In the genomic region with DNA sequence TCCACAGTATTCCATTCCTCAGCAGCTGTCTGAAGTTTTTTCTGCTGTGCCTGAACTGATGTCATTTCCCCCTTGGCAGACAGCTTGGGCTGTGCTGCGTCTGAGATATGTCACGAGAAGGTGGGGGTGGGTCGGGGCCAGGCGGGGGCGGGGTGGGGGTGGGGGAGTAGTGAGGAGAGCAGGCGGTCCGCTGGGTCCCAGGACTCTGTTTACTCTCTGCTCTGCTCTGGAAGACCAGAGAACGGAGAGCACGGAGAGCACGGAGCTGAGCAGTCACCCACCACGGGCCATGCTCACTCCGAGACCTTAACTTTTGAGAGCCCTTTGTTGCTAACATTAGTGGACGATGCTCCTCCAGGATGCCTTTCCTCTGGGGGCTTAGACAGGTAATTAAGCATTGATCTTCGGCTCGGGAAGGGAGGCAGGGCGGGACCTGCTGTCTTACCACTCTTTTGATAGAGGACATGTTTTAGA, we compare ENCODE assay signal across 9 mouse cellular contexts. TPM values are rescaled to one million over a fixed set of nuclear protein-coding genes. Genes with fewer than 3 reads are reported as not detected.
DNase-seq lines count a peak whose midpoint lies in the region; ATAC-seq and TF ChIP-seq lines count a peak whose summit lies in the region.
"Had no signal": no experiment of that assay in that cellular context is flagged by ENCODE, and none has a peak within 500 bp of the region (broad histone marks: within the 10 kb centered on the region; RNA-seq: fewer than 3 reads in every experiment).

No protein-coding gene starts in this region.

- peak overlapping the region; percentile 36 for H3K4me2 ChIP-seq in forebrain, embryonic 11.5 days (ENCODE audit: low read depth, low read length, severe bottlenecking)
- H3K4me2 ChIP-seq in hindbrain, embryonic 12.5 days (replicated peaks), result peak overlapping the region; percentile 51
- peak overlapping the region; percentile 63 for H3K4me2 ChIP-seq in liver, postnatal 0 days (ENCODE audit: low read depth, low read length)

- H3K36me3 ChIP-seq in forebrain, embryonic 11.5 days (ENCODE audit: control insufficient read depth, insufficient read depth, low read length), result no peaks in the 10 kb centered on the region
- H3K36me3 ChIP-seq in hindbrain, embryonic 12.5 days, result peaks cover 6% of the 10 kb centered on the region; the same call in 1 of the 2 replicates
- peaks cover 29% of the 10 kb centered on the region for H3K36me3 ChIP-seq in liver, postnatal 0 days (replicated peaks; ENCODE audit: insufficient read depth, low read length)

- H3K4me1 ChIP-seq in brown adipose tissue, adult 24 weeks (ENCODE audit: control insufficient read depth, insufficient read depth, insufficient read length, low read length), result peaks cover 68% of the 10 kb centered on the region
- H3K4me1 ChIP-seq in forebrain, embryonic 11.5 days (replicated peaks; ENCODE audit: control insufficient read depth, insufficient read depth, low read length), result peaks cover 26% of the 10 kb centered on the region
- H3K4me1 ChIP-seq in hindbrain, embryonic 12.5 days, result peaks cover 73% of the 10 kb centered on the region
- H3K4me1 ChIP-seq in liver, postnatal 0 days (ENCODE audit: insufficient read depth), result peaks cover 63% of the 10 kb centered on the region

- no peak for TF ChIP-seq EP300 in liver, postnatal 0 days (IDR thresholded peaks at IDR 0.05; ENCODE audit: low read depth)

- no peaks in the 10 kb centered on the region for H3K27me3 ChIP-seq in forebrain, embryonic 11.5 days (ENCODE audit: control insufficient read depth, insufficient read depth, low read length)
- H3K27me3 ChIP-seq in hindbrain, embryonic 12.5 days, result no peaks in the 10 kb centered on the region
- H3K27me3 ChIP-seq in liver, postnatal 0 days (ENCODE audit: insufficient read depth, low read length), result no peaks in the 10 kb centered on the region
- H3K27me3 ChIP-seq: megakaryocyte, embryonic 14.5 days had no signal

- 5% methylated on average over 16 of the region's 16 CpGs for WGBS in forebrain, embryonic 11.5 days
- 3% methylated on average over 16 of the region's 16 CpGs for WGBS in hindbrain, embryonic 12.5 days
- whole genome bisulfite sequencing in liver, postnatal 0 days (ENCODE audit: insufficient replicate concordance), result 36% methylated on average over 15 of the region's 16 CpGs

- peak overlapping the region; percentile 47 for H3K9ac ChIP-seq in forebrain, embryonic 11.5 days (ENCODE audit: low read length)
- H3K9ac ChIP-seq in hindbrain, embryonic 12.5 days, result peak overlapping the region; percentile 43
- peak overlapping the region; percentile 58 for H3K9ac ChIP-seq in liver, postnatal 0 days (replicated peaks)

- ATAC-seq in forebrain, embryonic 11.5 days (replicated peaks; ENCODE audit: low FRiP score), result 0 out of 2 replicates have a peak, but pooled peaks have one; percentile 21
- peak; percentile 32 for ATAC-seq in hindbrain, embryonic 12.5 days (ENCODE audit: low FRiP score)
- ATAC-seq in liver, postnatal 0 days, result peak; percentile 14; the same call in 1 of the 2 replicates

- no peak for DNase-seq in forebrain, embryonic 11.5 days (ENCODE audit: low spot score)
- DNase-seq in liver, postnatal 0 days, result peak; percentile 51
- DNase-seq in retina, embryonic 14.5 days (ENCODE audit: low spot score), result peak; percentile 45
- no peak for DNase-seq in spleen, postnatal 14 days (ENCODE audit: low spot score in 2 of 2)
- no peak for DNase-seq in adrenal gland, adult 2 months
- no peak for DNase-seq in urinary bladder, postnatal 25 days (ENCODE audit: low spot score)

- TF ChIP-seq CTCF in liver, postnatal 0 days (IDR thresholded peaks at IDR 0.05; ENCODE audit: low read depth), result no peak

- H3K9me3 ChIP-seq in forebrain, embryonic 11.5 days (ENCODE audit: control insufficient read depth, low read length), result no peaks in the 10 kb centered on the region
- no peaks in the 10 kb centered on the region for H3K9me3 ChIP-seq in hindbrain, embryonic 12.5 days (replicated peaks)
- no peaks in the 10 kb centered on the region for H3K9me3 ChIP-seq in liver, postnatal 0 days (ENCODE audit: low read length)

- H3K27ac ChIP-seq in brown adipose tissue, adult 24 weeks (replicated peaks; ENCODE audit: low read depth, low read length), result peak overlapping the region; percentile 52
- no peak overlapping the region for H3K27ac ChIP-seq in forebrain, embryonic 11.5 days (ENCODE audit: low read depth, low read length)
- peak overlapping the region; percentile 58 for H3K27ac ChIP-seq in hindbrain, embryonic 12.5 days
- H3K27ac ChIP-seq in liver, postnatal 0 days (ENCODE audit: low read depth), result peak overlapping the region; percentile 76

- H3K4me3 ChIP-seq in brown adipose tissue, adult 24 weeks (ENCODE audit: insufficient read depth, low read depth, low read length), result peak overlapping the region; percentile 44
- 0 out of 2 replicates have a peak overlapping the region, but pooled peaks have one; percentile 10 for H3K4me3 ChIP-seq in forebrain, embryonic 11.5 days (ENCODE audit: low read depth, low read length)
- H3K4me3 ChIP-seq in hindbrain, embryonic 12.5 days, result peak overlapping the region; percentile 18
- H3K4me3 ChIP-seq in liver, postnatal 0 days (ENCODE audit: low read depth, low read length), result peak overlapping the region; percentile 36
- H3K4me3 ChIP-seq: megakaryocyte, embryonic 14.5 days had no signal

RNA-seq across cellular contexts. Expression of a gene that starts 24.3 kb away (rescaled TPM):
- polyA plus RNA-seq in brown adipose tissue, adult 24 weeks (2012; ENCODE audit: insufficient read depth, insufficient read length, missing spikeins), result 18.9 and 24.4 TPM in 2 replicates
- 41.3 and 41.4 TPM in 2 replicates for polyA plus RNA-seq in forebrain, embryonic 11.5 days (2014; fragmentation: Nextera tagmentation; extraction: Ambion mirVana)
- 54.6 and 56.4 TPM in 2 replicates for polyA plus RNA-seq in hindbrain, embryonic 12.5 days (2016; fragmentation: Nextera tagmentation; extraction: Ambion mirVana)
- polyA plus RNA-seq in liver, postnatal 0 days (2015; fragmentation: Nextera tagmentation; extraction: Ambion mirVana), result 40.4 and 48.8 TPM in 2 replicates
- 100 to 1,000 TPM; 136 to 156 TPM for total RNA-seq in adrenal gland, adult 2 months (2021)
- 128 and 159 TPM in 2 replicates for polyA plus RNA-seq in adrenal gland, adult 2 months (2012; rRNA removed)

RNA-seq across cellular contexts. Expression of a gene that starts 49.7 kb away (rescaled TPM):
- polyA plus RNA-seq in brown adipose tissue, adult 24 weeks (2012; ENCODE audit: insufficient read depth, insufficient read length, missing spikeins), result not detected in 2 replicates
- polyA plus RNA-seq in forebrain, embryonic 11.5 days (2014; fragmentation: Nextera tagmentation; extraction: Ambion mirVana), result not detected in 2 replicates
- not detected in 2 replicates for polyA plus RNA-seq in hindbrain, embryonic 12.5 days (2016; fragmentation: Nextera tagmentation; extraction: Ambion mirVana)
- polyA plus RNA-seq in liver, postnatal 0 days (2015; fragmentation: Nextera tagmentation; extraction: Ambion mirVana), result 3.3 and 5.8 TPM in 2 replicates
- total RNA-seq in adrenal gland, adult 2 months (2021), result 1 to 10 TPM; 1.7 to 3.0 TPM
- polyA plus RNA-seq in adrenal gland, adult 2 months (2012; rRNA removed), result 0.18 and 0.19 TPM in 2 replicates

RNA-seq across cellular contexts. Expression of a gene that starts 50.1 kb away (rescaled TPM):
- 3.8 and 6.4 TPM in 2 replicates for polyA plus RNA-seq in brown adipose tissue, adult 24 weeks (2012; ENCODE audit: insufficient read depth, insufficient read length, missing spikeins)
- polyA plus RNA-seq in forebrain, embryonic 11.5 days (2014; fragmentation: Nextera tagmentation; extraction: Ambion mirVana), result 10.9 and 14.6 TPM in 2 replicates
- polyA plus RNA-seq in hindbrain, embryonic 12.5 days (2016; fragmentation: Nextera tagmentation; extraction: Ambion mirVana), result 14.6 and 15.0 TPM in 2 replicates
- polyA plus RNA-seq in liver, postnatal 0 days (2015; fragmentation: Nextera tagmentation; extraction: Ambion mirVana), result 63.0 and 63.4 TPM in 2 replicates
- 10 to 100 TPM in 1 of 2 experiments, 1 to 10 TPM in 1; 7.7 to 12.7 TPM for total RNA-seq in adrenal gland, adult 2 months (2021)
- 3.7 and 4.6 TPM in 2 replicates for polyA plus RNA-seq in adrenal gland, adult 2 months (2012; rRNA removed)

RNA-seq across cellular contexts. Expression of a gene that starts 50.2 kb away (rescaled TPM):
- 44.9 and 58.1 TPM in 2 replicates for polyA plus RNA-seq in brown adipose tissue, adult 24 weeks (2012; ENCODE audit: insufficient read depth, insufficient read length, missing spikeins)
- 152 and 154 TPM in 2 replicates for polyA plus RNA-seq in forebrain, embryonic 11.5 days (2014; fragmentation: Nextera tagmentation; extraction: Ambion mirVana)
- 190 and 196 TPM in 2 replicates for polyA plus RNA-seq in hindbrain, embryonic 12.5 days (2016; fragmentation: Nextera tagmentation; extraction: Ambion mirVana)
- 17.0 and 17.1 TPM in 2 replicates for polyA plus RNA-seq in liver, postnatal 0 days (2015; fragmentation: Nextera tagmentation; extraction: Ambion mirVana)
- total RNA-seq in adrenal gland, adult 2 months (2021), result 10 to 100 TPM; 51.6 to 75.1 TPM
- 11.7 and 12.2 TPM in 2 replicates for polyA plus RNA-seq in adrenal gland, adult 2 months (2012; rRNA removed)

Comparison
In these comparisons a context has a peak if more than half of its experiments do, and no peak if none do; other contexts are left out.
1. DNase-seq: peak in liver, postnatal 0 days (single experiment) and retina, embryonic 14.5 days (single experiment); none in forebrain, embryonic 11.5 days (single experiment), spleen, postnatal 14 days (0 of 2), adrenal gland, adult 2 months (single experiment) and urinary bladder, postnatal 25 days (single experiment).
2. Peak in every context shown above with its lines, with median percentiles within 50 percentile points of each other: H3K4me3 ChIP-seq, ATAC-seq, H3K4me2 ChIP-seq and H3K9ac ChIP-seq.